Mouse (Mus musculus): ENCODE measurements at regions not wholly inside any gene's neighbourhood (a gene's known extent, or its start where the extent isn't known, plus 50 kb on each side); places are given as distances from the start of the nearest gene placed in this dataset.
"Not testable (repeated sequence)": the region's sequence is repeated elsewhere in the genome, so short reads cannot be mapped to it uniquely, and the experiment has no call there.

DNA sequence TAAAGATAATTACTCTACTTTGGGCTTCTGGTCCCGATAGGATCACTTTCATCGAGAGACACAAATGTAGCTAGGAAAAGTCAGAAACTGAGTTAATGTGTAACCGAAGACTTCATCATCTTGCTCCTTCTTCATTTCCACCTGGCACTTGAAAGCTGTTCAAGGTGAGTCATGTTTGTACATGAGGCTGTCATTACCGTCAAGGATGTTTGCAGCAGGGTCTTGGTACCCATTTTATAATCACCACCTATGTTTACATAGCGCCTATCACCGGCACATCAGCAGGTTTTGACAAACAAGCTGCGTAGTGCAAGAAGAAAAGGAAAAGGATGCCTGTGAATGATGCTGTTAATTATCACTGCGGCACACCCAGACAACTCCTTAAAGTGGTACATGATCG is 377.0 kb upstream of the Zfp703 start:
- DNase-seq (ENCODE audit: low read depth): no peak

DNA sequence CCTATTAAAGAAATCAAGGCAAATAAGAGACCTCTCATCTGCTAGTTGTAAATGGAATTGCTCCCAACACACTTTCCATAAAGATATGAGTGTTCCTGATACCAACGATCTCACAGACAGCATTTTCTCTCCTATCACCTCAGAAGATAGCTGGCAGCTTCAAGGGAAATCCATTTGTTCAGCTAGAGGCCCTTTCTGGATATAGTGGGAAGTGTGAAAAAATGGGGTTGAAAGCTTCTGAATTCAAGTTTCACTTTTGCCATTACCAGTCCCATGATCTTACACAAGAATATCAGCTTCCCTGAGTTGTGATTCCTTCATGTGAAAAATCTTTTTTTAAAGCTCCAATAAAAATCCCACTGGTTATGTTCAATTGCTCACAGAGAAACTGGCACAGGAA is 369.1 kb upstream of the Zfp703 start:
- no peak for DNase-seq (ENCODE audit: low read depth)

DNA sequence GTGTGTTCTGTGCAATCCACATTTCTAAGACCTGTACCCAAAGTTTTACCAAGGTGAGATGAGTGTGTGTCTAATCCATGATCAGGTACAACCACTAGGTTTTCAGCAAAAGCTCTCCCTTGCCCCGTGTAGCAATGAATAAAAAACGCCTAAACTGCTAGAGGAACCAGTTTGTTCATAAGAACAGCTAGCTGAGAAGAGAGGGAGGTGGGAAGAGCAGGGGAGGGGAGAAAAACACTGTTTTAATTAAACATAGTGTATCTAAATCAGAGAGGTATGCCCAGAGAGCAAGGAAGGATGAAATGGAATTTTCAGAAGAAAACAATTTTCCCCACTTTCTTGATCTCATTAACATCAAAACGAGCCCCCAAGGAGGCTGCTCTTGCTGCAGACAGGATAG is 368.5 kb upstream of the Zfp703 start:
- no peak for DNase-seq (ENCODE audit: low read depth)

DNA sequence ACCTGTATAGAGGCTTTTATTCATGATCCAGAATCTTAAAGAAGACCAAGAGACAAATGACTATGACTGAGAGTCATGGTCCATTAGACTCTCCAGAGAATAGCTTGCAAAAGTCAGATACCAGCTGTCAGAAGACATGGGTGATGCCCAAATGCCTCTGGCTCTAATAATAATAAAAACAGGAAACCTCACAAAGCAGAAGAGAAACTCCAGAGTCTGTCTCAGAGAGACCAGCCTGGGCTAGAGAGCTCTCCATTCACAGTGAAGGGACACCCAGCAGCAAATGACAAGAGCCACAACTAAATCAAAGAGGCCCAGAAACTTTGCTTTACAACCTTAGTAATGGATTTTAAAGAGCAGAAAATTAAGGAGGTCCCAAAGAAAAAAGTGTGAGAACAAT is 365.0 kb upstream of the Zfp703 start:
- no peak for DNase-seq (ENCODE audit: low read depth)

DNA sequence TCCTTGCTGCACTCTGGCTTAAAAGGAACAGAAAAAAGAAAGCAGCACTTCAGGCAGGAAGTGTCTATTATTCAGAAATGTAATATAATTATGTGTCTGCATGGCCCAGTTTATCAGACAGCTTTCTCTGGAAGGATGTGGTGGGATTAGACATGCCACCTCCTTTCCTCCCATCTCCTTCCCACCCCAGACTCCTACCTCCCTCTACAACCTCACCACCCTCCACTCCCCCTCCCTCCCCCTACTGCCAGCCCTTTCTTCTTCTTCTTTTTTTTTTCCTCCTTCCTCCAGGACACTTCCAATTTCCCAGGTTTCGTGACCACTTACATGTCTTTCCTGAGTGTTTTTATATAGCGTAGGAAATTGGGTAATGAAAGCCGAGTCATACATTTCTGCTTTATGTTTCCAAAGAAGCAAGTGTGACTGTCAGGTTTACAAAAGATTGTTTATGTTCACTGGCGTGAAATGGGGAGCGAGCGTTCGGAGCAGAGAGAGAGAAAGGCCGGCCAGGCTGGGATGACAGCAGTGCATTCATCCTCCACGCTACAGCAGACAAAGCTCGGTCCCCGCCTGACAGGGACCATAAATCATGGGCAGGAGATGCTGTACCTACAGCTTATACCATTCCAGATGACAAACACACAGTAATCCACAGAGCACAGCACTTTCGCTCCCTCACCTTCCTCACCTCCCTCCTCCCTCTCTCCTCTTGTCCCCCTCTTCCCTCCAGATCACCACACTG is 354.6 kb upstream of the Zfp703 start:
- DNase-seq (ENCODE audit: low read depth): no peak

DNA sequence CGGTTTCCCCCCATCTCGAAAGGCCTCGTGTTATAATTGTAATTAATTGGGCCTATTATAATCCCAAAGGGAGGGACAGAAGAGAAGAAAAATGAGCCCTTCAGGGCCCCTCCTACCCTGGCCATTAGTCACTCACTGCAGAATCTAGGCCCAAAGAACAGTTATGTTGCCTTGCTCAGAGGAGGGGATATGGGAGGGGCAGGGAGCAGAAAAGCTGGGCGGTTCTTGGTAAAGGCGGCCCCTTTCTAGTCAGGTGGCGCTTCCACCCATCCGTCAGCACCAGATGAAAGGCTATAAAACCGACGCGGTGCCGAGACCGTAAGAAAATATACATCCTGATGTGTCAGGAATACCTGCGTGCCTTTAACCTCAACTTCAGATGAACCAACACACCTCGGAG is 350.9 kb upstream of the Zfp703 start:
- DNase-seq (ENCODE audit: low read depth): no peak

DNA sequence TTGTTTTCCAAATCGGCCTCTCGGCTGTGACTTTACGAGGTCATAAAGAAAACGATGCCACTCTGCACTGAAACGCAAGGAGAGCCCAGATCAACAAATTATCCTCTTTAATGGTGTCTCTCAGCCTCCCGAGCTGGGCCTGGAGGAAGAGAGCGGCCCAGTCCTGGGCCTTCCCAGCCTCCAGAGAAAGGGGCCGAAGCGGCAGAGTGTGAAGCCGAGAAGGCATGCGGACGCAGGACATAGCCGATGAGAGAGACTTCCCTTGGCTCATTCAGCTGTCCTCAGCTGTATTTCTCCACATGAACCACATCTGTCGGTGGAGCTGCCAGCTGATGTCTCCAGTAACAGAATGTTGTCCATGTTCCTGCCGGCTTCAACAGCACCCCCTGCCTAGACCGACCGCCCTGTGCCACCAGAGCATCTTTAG is 350.5 kb upstream of the Zfp703 start:
- DNase-seq (ENCODE audit: low read depth): no peak

DNA sequence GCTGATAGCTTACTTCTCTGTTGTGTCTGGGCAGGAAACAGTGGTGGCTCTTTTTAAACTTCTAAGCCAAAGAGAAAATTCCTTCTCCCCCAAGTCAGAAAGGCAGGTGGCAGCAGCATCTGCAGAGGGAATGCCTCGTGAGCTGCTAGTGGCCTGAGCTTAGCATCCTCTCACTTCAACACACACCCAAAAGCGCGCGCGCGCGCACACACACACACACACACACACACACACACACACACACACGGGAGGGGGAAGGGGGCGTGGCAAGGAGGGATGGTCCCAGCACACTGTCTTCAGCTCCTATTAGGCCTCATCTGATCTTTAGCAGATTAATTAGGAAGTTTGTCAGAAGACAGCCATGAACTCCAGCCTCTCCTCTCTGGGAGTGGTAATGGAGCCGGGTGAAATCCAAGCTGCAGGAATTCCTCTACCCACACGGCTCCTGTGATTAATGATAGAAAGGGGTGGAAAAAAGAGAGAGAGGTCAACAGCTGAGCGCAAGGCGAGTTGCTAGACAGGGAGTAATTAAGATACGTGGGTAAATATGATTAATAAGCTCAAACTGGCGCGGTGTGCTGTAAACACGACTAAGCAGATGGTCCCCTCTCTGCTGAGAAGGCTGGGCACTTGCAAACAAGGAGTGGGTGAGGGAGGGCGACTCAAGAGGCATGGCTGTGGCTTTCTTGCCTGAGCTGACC is 349.8 kb upstream of the Zfp703 start:
- no peak for DNase-seq (ENCODE audit: low read depth)

DNA sequence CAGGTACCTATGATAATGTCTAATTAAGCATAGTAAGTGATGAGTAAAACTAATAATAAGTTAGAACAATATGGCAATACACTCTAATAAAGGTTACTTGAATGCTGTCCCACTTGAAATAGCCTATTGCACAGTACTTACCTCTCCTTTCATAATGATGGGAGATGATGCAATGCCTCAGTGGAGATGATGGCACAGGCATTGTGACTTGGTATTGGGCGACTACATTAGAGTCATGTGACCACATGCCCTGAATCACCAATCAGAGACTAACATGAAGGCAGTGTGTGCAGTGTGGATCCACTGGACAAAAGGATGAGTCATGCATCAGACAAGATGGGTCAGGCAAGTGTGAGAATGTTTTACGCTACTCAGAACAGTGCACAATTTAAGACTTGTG is 346.6 kb upstream of the Zfp703 start:
- DNase-seq (ENCODE audit: low read depth): no peak

DNA sequence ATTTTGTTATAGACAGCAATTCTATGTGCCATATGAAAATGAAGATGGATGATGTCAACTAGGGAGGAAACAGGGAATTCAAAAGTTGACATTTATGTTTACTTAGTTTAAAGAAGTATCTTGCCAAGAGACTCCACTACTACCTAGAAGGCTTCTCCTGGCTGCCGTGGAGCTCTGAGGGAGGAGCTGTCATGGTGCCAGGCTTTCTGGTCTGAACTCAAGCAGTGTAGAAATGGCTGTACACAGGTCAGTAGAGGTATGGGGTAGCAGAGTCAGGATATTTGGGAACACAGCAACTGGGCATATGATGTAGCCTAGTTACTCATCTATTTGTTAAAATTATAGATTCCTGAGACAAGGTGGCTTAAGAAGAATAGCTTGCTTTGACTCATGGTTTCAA is 341.4 kb upstream of the Zfp703 start:
- no peak for DNase-seq (ENCODE audit: low read depth)

DNA sequence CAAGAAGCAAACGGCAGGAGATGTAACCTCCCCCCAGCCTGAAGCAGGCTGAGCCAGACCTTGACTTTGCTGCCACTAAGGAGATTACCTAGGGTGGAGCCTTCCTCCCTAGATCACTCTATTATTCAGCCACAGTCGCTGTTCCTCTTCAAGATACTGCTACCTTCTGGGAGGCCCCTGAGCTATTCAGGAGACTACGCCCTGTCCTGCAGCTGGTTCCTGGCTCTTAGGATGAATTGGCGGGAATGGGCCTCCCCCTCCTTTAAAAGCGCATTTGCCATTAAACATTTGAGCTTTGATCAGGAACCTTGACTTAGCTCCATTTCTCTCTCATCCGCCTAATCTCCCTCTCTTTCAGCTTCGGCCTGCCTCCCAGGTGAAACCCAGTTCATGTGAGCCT is 331.8 kb upstream of the Zfp703 start:
- DNase-seq (ENCODE audit: low read depth): not testable (repeated sequence)

DNA sequence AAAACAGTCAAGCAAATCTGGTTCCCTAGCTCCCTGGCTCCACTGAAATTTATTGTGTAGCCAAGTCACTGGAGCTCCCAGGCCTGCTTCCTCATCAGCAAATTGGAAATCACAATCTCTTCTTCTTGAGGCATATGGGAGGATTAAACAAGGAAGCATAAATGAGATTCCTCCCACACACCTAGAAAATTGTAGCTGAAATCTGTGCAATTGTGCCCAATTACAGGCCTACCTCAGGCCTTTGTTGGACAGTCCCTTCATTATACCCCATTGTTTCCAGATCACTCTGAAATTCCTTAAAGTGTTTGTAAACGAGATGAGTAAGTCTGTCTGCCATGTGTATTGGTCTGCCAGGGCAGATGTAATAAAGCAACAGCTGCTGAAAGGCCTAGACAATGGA is 326.8 kb upstream of the Zfp703 start:
- no peak for DNase-seq (ENCODE audit: low read depth)

DNA sequence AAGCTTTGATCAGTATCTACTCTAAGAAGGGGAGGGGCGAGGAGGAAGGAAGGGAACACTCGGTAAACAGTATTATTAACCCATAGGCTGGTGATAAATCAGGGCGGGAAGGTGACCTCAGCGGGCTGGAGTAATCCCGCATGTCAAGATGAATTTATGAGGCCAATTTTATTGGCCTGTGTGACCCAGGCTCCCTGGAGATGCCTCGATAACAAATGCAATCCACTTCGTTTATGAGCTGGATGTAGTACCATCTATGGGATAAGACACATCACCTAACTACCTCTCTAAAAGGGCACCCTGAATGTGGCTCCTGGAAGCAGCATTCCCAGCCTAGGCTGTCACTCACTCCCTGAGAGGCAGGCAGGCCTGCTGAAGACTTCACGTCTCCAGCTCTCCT is 321.2 kb upstream of the Zfp703 start:
- DNase-seq (ENCODE audit: low read depth): no peak

DNA sequence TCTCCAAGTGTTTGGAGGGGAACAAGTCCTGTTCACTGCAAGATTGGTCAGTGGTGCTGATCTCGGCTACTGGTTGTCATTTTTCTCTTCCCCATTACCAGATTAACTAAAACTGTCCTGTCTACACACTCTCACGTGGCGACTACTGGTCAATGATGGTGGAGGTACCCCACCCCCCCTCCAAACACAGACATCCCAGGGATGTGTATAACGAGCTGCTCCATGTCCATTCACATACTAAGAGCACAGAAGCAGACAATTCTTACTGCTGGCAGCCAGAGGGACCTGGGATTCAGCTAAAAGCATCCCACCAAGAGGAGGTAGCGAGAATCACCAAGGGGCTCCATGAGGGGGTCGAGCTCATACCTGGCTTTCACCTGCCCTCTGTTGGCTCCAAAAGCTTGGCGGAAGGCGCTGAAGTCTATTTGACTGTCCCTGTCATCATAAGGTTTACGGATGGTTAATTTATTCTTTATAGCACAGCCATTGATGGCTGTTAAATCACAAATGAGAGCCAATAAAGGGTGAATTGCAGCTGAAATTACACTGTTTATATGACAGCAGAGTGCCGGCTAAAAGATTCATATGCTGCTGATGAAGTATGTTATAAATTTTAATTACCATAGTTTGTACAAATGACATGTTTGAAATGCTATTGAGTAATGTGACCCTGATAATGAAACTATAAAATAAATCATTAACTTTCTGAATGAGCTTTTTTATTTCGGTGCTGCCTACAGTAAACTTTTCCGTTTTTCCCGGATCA is 320.6 kb upstream of the Zfp703 start:
- DNase-seq (ENCODE audit: low read depth): no peak

DNA sequence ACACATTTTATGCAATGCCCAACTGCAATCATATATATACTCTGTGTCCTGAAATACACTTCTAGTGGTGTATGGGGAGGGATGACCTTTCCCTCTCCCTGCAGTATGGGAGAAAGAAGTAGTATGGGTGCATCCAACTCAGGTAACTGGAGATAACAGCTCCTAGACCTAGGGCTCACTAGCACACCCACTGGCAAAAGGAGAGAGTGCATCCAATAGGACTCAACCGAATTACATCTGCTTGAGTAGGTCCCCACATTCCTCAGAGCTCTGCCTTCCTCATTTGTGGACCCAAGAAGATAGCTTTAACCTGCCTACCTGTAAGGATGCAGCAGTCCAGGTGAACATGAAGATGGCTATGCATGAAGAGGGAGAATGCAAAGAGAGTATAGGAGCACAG is 317.7 kb upstream of the Zfp703 start:
- DNase-seq (ENCODE audit: low read depth): no peak

DNA sequence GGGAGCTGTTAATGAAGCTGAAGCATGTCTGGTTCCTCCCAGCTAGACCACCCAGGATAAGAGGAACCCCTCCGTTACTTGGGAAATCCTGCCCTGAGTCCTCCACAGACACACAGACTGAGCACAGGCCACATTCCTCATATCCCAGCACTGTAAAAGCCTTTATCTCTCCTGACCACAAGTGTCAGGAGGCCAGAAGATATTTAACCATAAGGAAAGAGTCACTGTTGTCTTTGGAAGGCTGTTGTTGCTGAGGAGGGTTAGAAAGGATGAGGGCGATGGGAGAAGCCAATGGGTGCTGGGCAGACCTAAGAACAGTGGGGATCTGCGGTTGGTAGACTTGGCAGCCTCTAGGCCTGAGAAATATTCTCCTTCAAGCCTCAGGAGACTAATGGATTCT is 307.6 kb upstream of the Zfp703 start:
- DNase-seq (ENCODE audit: low read depth): no peak

DNA sequence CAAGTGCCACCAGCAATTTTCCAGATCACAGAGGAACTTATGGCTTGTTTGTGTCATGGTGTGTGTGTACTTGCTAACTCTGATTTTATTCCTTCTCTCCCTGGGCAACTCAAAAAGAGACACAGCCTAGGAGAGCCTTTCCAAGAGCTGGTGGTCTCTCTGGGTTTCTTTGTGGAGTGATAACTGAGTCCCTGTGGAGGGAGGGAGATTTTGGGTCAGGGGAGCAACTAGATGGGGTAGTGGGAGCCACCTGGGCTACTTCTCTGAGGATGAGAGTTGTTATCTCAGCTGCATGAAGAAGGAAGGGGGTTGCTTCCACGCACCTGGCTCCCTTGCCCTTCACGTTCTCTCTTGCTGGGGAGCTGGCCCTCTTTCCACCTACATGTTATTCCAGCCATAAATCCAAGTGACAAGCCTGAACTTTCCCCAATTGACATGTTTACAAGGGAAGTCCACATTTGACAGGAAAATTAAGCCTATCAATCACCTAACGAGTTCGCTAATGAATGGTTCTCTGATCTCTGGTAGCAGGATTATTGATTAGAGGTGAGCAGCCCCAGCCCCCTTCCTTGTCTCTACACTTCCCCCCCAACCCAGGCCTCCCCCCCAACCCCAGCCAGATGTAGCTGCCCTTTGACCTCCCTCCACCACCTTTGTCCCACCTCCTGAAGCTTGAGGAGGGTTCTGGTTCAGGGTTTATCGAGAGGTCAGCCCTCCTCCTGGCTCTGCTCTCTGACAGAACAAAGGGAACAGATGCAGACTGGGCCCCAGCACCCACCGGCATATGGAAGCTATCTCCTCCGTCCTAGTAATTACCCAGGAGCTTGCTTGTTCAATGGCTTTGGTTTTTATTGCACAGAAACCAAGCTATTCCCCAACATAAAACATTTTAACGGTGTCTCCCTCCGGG is 304.4 kb upstream of the Zfp703 start:
- DNase-seq (ENCODE audit: low read depth): no peak

DNA sequence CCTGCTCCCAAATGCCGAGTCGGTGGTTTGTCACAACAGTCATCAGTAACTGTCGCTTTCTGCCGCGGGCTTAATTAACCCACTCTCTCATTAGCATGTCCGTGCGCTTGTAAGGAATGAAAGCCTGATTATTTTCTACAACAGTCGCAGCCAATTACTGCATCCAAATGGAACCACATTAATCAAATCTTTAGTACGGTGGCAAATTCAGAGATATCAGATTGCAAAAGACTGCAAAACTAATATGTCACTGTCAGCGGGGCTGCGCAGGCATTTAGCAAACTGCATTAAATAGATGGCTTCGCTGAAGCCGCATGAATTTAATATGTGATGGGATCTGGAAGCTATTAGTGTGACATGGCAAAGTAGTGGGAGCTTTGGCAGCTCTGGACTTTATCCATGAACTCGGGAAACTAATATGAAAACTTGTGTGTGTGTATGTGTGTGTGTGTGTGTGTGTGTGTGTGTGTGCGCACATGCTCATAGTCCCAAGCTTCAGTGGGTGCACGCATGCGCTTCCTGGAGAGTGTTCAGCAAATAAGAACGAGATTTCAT is 299.5 kb upstream of the Zfp703 start:
- DNase-seq (ENCODE audit: low read depth): no peak

DNA sequence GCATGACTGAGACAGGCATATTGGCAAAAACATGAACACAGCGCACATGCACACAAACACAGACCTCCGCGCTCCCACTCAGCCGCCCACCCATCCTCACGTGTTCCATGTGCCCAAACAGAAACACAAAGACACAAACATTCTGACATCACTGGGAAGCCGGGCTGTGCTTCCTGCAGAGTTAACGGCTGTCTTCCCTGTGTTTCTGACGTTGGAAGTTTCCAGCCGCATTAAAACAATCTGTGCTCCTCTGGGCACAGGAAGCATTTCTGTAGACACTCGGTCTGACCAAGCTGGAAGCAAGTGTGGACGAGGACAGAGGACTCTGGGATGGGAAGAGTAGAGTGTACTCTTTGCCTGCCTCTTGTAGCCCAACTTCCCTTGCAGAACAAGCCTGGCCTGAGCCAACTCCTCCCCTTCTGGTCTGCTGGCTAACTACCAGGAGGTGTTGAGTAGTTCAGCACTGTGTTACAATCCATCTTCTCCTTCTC is 296.2 kb upstream of the Zfp703 start:
- peak; percentile 16 for DNase-seq (ENCODE audit: low read depth)

DNA sequence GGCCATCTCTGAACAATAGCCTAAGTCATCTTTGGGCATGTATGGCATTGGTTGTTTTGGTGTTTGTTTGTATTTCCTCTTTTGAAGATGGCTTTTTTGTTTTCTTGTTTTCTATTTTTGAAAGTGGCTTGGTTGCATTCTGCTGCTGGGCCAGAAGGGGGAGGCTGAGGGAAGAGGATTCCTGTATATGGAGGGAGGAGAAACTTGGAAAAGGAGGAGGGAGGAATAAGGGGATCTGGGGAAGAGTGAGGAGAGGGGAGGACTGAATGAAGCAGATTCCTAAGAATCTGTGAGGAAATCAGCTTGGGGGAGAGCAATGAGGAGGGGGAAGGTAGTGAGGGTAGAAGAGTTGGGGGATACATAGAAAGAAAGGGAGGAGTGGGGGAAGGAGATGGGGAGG is 290.0 kb upstream of the Zfp703 start:
- DNase-seq (ENCODE audit: low read depth): peak; percentile 54

DNA sequence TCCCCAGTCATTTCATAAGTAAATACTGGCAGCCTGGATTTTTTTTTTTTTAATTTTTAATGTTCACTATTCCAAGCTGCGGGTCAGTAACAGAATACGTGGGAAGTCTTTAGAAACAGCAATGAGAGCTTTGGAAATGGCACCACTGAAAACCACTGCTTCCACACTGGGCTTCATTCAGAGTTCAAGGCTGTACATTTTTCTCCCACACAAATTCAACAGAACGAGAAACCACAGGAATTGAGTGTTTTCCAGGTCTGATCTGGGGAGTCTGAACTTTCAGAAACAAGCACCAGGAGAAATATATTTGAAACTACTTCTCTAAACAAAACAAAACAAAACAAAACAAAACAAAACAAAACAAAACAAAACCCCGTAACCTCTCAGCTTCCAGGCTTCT is 289.1 kb upstream of the Zfp703 start:
- DNase-seq (ENCODE audit: low read depth): no peak

All from NIH3T3 (cell line).